Mouse (Mus musculus) spleen, adult 2 months (tissue): Measurements from ENCODE around the gene Gm49673.
"Not testable (repeated sequence)": the region's sequence is repeated elsewhere in the genome, so short reads cannot be mapped to it uniquely, and the experiment has no call there.

Experiments used
- CTCF ChIP-seq: fragments of 200-500 bp; IDR thresholded peaks from 2 replicates; pipeline ENCODE4 v1.5.1; 2011; ENCODE audit warnings: mild to moderate bottlenecking, inconsistent platforms; ENCODE audit not compliant: insufficient read depth, insufficient read length, insufficient replicate concordance; ENCODE audit errors: extremely low read depth
- POLR2A ChIP-seq: fragments of 200-500 bp; IDR thresholded peaks from 2 replicates; pipeline ENCODE4 v1.6.1; 2011; ENCODE audit warnings: low read depth, low read length, inconsistent platforms

- TF ChIP-seq CTCF, POLR2A: not testable (repeated sequence)
These were observed 11.0 kb upstream of the Gm49673 start for GRCm38 (mm10) chr17:8158627-8159026.
